8 mouse cellular contexts compared by ENCODE assay signal in the genomic region with DNA sequence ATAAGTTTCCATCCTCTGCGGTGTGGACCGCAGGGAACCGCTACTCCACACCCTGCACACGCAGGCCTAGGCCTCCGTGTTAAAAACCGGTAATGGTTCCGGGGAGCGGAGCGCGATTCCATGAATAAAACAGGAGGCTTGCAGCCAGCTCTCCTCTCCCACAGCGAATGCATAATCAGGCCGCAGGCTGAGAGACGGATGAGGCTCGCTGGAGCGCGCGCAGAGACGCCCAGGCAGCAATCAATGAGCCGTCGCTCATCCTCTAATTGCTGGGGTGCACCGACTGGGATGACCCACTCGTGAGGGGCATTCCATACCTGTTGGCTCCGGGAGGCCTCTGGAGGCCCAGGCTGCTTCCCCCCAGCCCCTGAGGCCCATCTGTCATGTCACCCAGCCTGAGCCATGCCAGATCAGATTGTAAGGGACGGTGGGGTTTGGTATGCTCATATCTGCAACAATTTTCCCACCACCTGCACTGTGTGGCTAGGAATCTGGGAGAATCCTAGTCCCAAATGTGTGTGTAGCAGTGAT. TPM values are rescaled to one million over a fixed set of nuclear protein-coding genes. Genes with fewer than 3 reads are reported as not detected.
A peak's percentile ranks its signal among the peaks of the same experiment; 100 is the strongest.
DNase-seq lines count a peak whose midpoint lies in the region; ATAC-seq and TF ChIP-seq lines count a peak whose summit lies in the region.

No protein-coding gene starts in this region.

- H3K36me3 ChIP-seq in liver, embryonic 11.5 days (ENCODE audit: control insufficient read depth, insufficient read depth, low read length), result no peaks in the 10 kb centered on the region
- H3K36me3 ChIP-seq in liver, postnatal 0 days (replicated peaks; ENCODE audit: insufficient read depth, low read length), result no peaks in the 10 kb centered on the region
- no peaks in the 10 kb centered on the region for H3K36me3 ChIP-seq in limb, embryonic 10.5 days
- H3K36me3 ChIP-seq in stomach, embryonic 15.5 days, result no peaks in the 10 kb centered on the region

- TF ChIP-seq CTCF in liver, postnatal 0 days (IDR thresholded peaks at IDR 0.05; ENCODE audit: low read depth), result no peak

- no peak; the same call in 1 of the 2 replicates for ATAC-seq in cerebellum, adult (ENCODE audit: insufficient number of reproducible peaks, low FRiP score, low TSS enrichment)
- ATAC-seq in liver, embryonic 11.5 days (replicated peaks; ENCODE audit: low FRiP score), result no peak
- no peak for ATAC-seq in liver, postnatal 0 days
- no peak for ATAC-seq in stomach, embryonic 15.5 days (ENCODE audit: insufficient read depth, low FRiP score, low read depth)
- ATAC-seq in megakaryocyte-erythroid progenitor cell, adult 5-6 weeks (replicated peaks; ENCODE audit: low FRiP score, low TSS enrichment, poor library complexity, severe bottlenecking), result no peak

- no peak overlapping the region for H3K4me3 ChIP-seq in liver, embryonic 11.5 days (ENCODE audit: low read depth, low read length)
- H3K4me3 ChIP-seq in liver, postnatal 0 days (ENCODE audit: low read depth, low read length), result no peak overlapping the region
- peak overlapping the region; percentile 14; the same call in 1 of the 2 replicates for H3K4me3 ChIP-seq in limb, embryonic 10.5 days
- H3K4me3 ChIP-seq in stomach, embryonic 15.5 days (replicated peaks), result no peak overlapping the region

- WGBS in liver, embryonic 11.5 days, result 30% methylated on average over 24 of the region's 24 CpGs
- 46% methylated on average over 24 of the region's 24 CpGs for WGBS in liver, postnatal 0 days (ENCODE audit: insufficient replicate concordance)
- 10% methylated on average over 24 of the region's 24 CpGs for WGBS in limb, embryonic 10.5 days
- 13% methylated on average over 24 of the region's 24 CpGs for WGBS in stomach, embryonic 15.5 days

- no peaks in the 10 kb centered on the region for H3K4me1 ChIP-seq in liver, embryonic 11.5 days (replicated peaks; ENCODE audit: control insufficient read depth, insufficient read depth, low read length)
- H3K4me1 ChIP-seq in liver, postnatal 0 days (ENCODE audit: insufficient read depth), result no peaks in the 10 kb centered on the region
- peaks cover 18% of the 10 kb centered on the region for H3K4me1 ChIP-seq in limb, embryonic 10.5 days
- peaks cover 6% of the 10 kb centered on the region; the same call in 1 of the 2 replicates for H3K4me1 ChIP-seq in stomach, embryonic 15.5 days

- TF ChIP-seq EP300 in liver, postnatal 0 days (IDR thresholded peaks at IDR 0.05; ENCODE audit: low read depth), result no peak

- H3K27ac ChIP-seq in liver, embryonic 11.5 days (ENCODE audit: low read depth, low read length), result no peak overlapping the region
- no peak overlapping the region for H3K27ac ChIP-seq in liver, postnatal 0 days (ENCODE audit: low read depth)
- no peak overlapping the region for H3K27ac ChIP-seq in limb, embryonic 10.5 days
- H3K27ac ChIP-seq in stomach, embryonic 15.5 days, result no peak overlapping the region

- peak overlapping the region; percentile 16; the same call in 1 of the 2 replicates for H3K4me2 ChIP-seq in liver, embryonic 11.5 days
- H3K4me2 ChIP-seq in liver, postnatal 0 days (ENCODE audit: low read depth, low read length), result no peak overlapping the region
- H3K4me2 ChIP-seq in stomach, embryonic 15.5 days, result peak overlapping the region; percentile 21; the same call in 1 of the 2 replicates

- no peaks in the 10 kb centered on the region for H3K9me3 ChIP-seq in liver, embryonic 11.5 days (ENCODE audit: control insufficient read depth, low read length)
- H3K9me3 ChIP-seq in liver, postnatal 0 days (ENCODE audit: low read length), result no peaks in the 10 kb centered on the region
- no peaks in the 10 kb centered on the region for H3K9me3 ChIP-seq in limb, embryonic 10.5 days (replicated peaks)
- no peaks in the 10 kb centered on the region for H3K9me3 ChIP-seq in stomach, embryonic 15.5 days

- peak; percentile 31 to 45 for DNase-seq in cerebellum, postnatal 14 days
- no peak for DNase-seq in liver, embryonic 11.5 days (ENCODE audit: low spot score)
- DNase-seq in liver, postnatal 0 days, result no peak
- no peak for DNase-seq in limb, embryonic 10.5 days (ENCODE audit: low spot score)
- no peak for DNase-seq in adrenal gland, adult (ENCODE audit: inconsistent age in 2 of 2, low spot score in 1 of 2)

- H3K9ac ChIP-seq in liver, embryonic 11.5 days (ENCODE audit: low read depth, low read length), result no peak overlapping the region
- no peak overlapping the region for H3K9ac ChIP-seq in liver, postnatal 0 days (replicated peaks)
- H3K9ac ChIP-seq in stomach, embryonic 15.5 days, result no peak overlapping the region

- H3K27me3 ChIP-seq in liver, embryonic 11.5 days (replicated peaks; ENCODE audit: control insufficient read depth, insufficient read depth, low read length), result peaks cover 5% of the 10 kb centered on the region; the same call in 1 of the 2 replicates
- no peaks in the 10 kb centered on the region for H3K27me3 ChIP-seq in liver, postnatal 0 days (ENCODE audit: insufficient read depth, low read length)
- H3K27me3 ChIP-seq in limb, embryonic 10.5 days (ENCODE audit: low read depth, poor library complexity, severe bottlenecking), result peaks cover 29% of the 10 kb centered on the region
- H3K27me3 ChIP-seq in stomach, embryonic 15.5 days (replicated peaks), result no peaks in the 10 kb centered on the region

RNA-seq across cellular contexts. Expression of a gene that starts 17.3 kb away (rescaled TPM):
- 67.7 and 71.0 TPM in 2 replicates for polyA plus RNA-seq in liver, embryonic 11.5 days (2014; fragmentation: Nextera tagmentation; extraction: Ambion mirVana)
- 9.8 and 13.3 TPM in 2 replicates for polyA plus RNA-seq in liver, postnatal 0 days (2015; fragmentation: Nextera tagmentation; extraction: Ambion mirVana)
- 122 and 128 TPM in 2 replicates for polyA plus RNA-seq in limb, embryonic 10.5 days (2016; fragmentation: Nextera tagmentation; extraction: Ambion mirVana)
- polyA plus RNA-seq in stomach, embryonic 15.5 days (2015; fragmentation: Nextera tagmentation; extraction: Ambion mirVana), result 58.6 and 66.5 TPM in 2 replicates
- 60.8 and 124 TPM in 2 replicates for total RNA-seq in megakaryocyte-erythroid progenitor cell, adult 5-6 weeks (2014; fragmentation: Nextera tagmentation)
- 44.2 and 49.0 TPM in 2 replicates for total RNA-seq in megakaryocyte-erythroid progenitor cell, adult 5-6 weeks (2017)

RNA-seq across cellular contexts. Expression of a gene that starts 29.6 kb away (rescaled TPM):
- polyA plus RNA-seq in liver, embryonic 11.5 days (2014; fragmentation: Nextera tagmentation; extraction: Ambion mirVana), result 9.4 and 10.7 TPM in 2 replicates
- 0.15 and 0.18 TPM in 2 replicates for polyA plus RNA-seq in liver, postnatal 0 days (2015; fragmentation: Nextera tagmentation; extraction: Ambion mirVana)
- 63.1 and 66.8 TPM in 2 replicates for polyA plus RNA-seq in limb, embryonic 10.5 days (2016; fragmentation: Nextera tagmentation; extraction: Ambion mirVana)
- 15.7 TPM in 2 replicates for polyA plus RNA-seq in stomach, embryonic 15.5 days (2015; fragmentation: Nextera tagmentation; extraction: Ambion mirVana)
- 0.40 TPM in 1 of 2 replicates, not detected in the other for total RNA-seq in megakaryocyte-erythroid progenitor cell, adult 5-6 weeks (2014; fragmentation: Nextera tagmentation)
- total RNA-seq in megakaryocyte-erythroid progenitor cell, adult 5-6 weeks (2017), result 0.80 TPM in 1 of 2 replicates, not detected in the other

RNA-seq across cellular contexts. Expression of a gene that starts 36.2 kb away (rescaled TPM):
- 21.8 and 27.4 TPM in 2 replicates for polyA plus RNA-seq in liver, embryonic 11.5 days (2014; fragmentation: Nextera tagmentation; extraction: Ambion mirVana)
- 6.7 and 6.8 TPM in 2 replicates for polyA plus RNA-seq in liver, postnatal 0 days (2015; fragmentation: Nextera tagmentation; extraction: Ambion mirVana)
- 8.7 and 13.1 TPM in 2 replicates for polyA plus RNA-seq in limb, embryonic 10.5 days (2016; fragmentation: Nextera tagmentation; extraction: Ambion mirVana)
- 17.5 and 19.7 TPM in 2 replicates for polyA plus RNA-seq in stomach, embryonic 15.5 days (2015; fragmentation: Nextera tagmentation; extraction: Ambion mirVana)
- total RNA-seq in megakaryocyte-erythroid progenitor cell, adult 5-6 weeks (2014; fragmentation: Nextera tagmentation), result 14.2 and 22.9 TPM in 2 replicates
- 25.4 and 27.8 TPM in 2 replicates for total RNA-seq in megakaryocyte-erythroid progenitor cell, adult 5-6 weeks (2017)

RNA-seq across cellular contexts. Expression of a gene that starts 40.0 kb away (rescaled TPM):
- 401 and 427 TPM in 2 replicates for polyA plus RNA-seq in liver, embryonic 11.5 days (2014; fragmentation: Nextera tagmentation; extraction: Ambion mirVana)
- 313 and 321 TPM in 2 replicates for polyA plus RNA-seq in liver, postnatal 0 days (2015; fragmentation: Nextera tagmentation; extraction: Ambion mirVana)
- polyA plus RNA-seq in limb, embryonic 10.5 days (2016; fragmentation: Nextera tagmentation; extraction: Ambion mirVana), result 311 and 345 TPM in 2 replicates
- 326 and 364 TPM in 2 replicates for polyA plus RNA-seq in stomach, embryonic 15.5 days (2015; fragmentation: Nextera tagmentation; extraction: Ambion mirVana)
- 196 and 302 TPM in 2 replicates for total RNA-seq in megakaryocyte-erythroid progenitor cell, adult 5-6 weeks (2014; fragmentation: Nextera tagmentation)
- total RNA-seq in megakaryocyte-erythroid progenitor cell, adult 5-6 weeks (2017), result 103 and 168 TPM in 2 replicates

RNA-seq across cellular contexts. Expression of a gene that starts 43.1 kb away (rescaled TPM):
- polyA plus RNA-seq in liver, embryonic 11.5 days (2014; fragmentation: Nextera tagmentation; extraction: Ambion mirVana), result 22.5 and 25.1 TPM in 2 replicates
- polyA plus RNA-seq in liver, postnatal 0 days (2015; fragmentation: Nextera tagmentation; extraction: Ambion mirVana), result 87.0 and 93.3 TPM in 2 replicates
- 90.7 and 129 TPM in 2 replicates for polyA plus RNA-seq in limb, embryonic 10.5 days (2016; fragmentation: Nextera tagmentation; extraction: Ambion mirVana)
- 90.3 and 103 TPM in 2 replicates for polyA plus RNA-seq in stomach, embryonic 15.5 days (2015; fragmentation: Nextera tagmentation; extraction: Ambion mirVana)
- total RNA-seq in megakaryocyte-erythroid progenitor cell, adult 5-6 weeks (2014; fragmentation: Nextera tagmentation), result 31.5 and 44.0 TPM in 2 replicates
- total RNA-seq in megakaryocyte-erythroid progenitor cell, adult 5-6 weeks (2017), result 30.8 and 73.1 TPM in 2 replicates

Comparison
In these comparisons a context has a peak if more than half of its experiments do, and no peak if none do; other contexts are left out.
1. DNase-seq: peak in cerebellum, postnatal 14 days (2 of 2); none in liver, embryonic 11.5 days (single experiment), liver, postnatal 0 days (single experiment), limb, embryonic 10.5 days (single experiment) and adrenal gland, adult (0 of 2).